Mouse (Mus musculus): ENCODE data around the gene Timm13. TPM values are rescaled to one million over a fixed set of nuclear protein-coding genes. Genes with fewer than 3 reads are reported as not detected.

Gene Timm13
- polyA plus RNA-seq, 1 experiment from 2014 or later, result 233 TPM

DNA sequence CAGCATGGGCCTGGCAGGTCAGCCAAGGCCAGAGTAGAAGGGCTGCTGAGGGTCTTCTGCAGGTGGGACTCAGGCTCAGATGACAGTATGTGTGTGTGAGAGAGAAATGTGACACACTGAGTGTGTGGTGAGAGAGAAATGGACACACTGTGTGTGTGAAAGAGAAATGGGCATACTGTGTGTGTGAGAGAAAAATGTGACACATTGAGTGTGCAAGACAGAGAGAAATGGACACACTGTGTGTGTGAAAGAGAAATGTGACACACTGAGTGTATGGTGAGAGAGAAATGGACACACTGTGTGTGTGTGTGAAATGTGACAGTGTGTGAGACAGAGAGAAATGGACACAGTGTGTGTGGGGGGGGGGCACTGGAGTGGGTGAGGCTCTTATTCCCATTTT lies 11.1 kb upstream of the Timm13 start:
- H3K4me2 ChIP-seq (replicated peaks; ENCODE audit: low read depth, low read length), result no peak overlapping the region
- no peak overlapping the region for H3K4me3 ChIP-seq (ENCODE audit: low read depth, low read length)
- DNase-seq (ENCODE audit: low spot score) (no peak), ATAC-seq (no peak)
- no peaks in the 10 kb centered on the region for H3K4me1 ChIP-seq (ENCODE audit: insufficient read depth, low read depth, low read length)
- no peak overlapping the region for H3K27ac ChIP-seq (ENCODE audit: low read length)
- H3K36me3 ChIP-seq (ENCODE audit: insufficient read depth, low read length), result no peaks in the 10 kb centered on the region
- no peak overlapping the region for H3K9ac ChIP-seq (replicated peaks; ENCODE audit: low read depth)
- no peaks in the 10 kb centered on the region for H3K27me3 ChIP-seq (replicated peaks; ENCODE audit: insufficient read depth, low read length)
- no peaks in the 10 kb centered on the region for H3K9me3 ChIP-seq (ENCODE audit: low read length)
- TF ChIP-seq CTCF (IDR thresholded peaks at IDR 0.05) (no peak), EP300 (IDR thresholded peaks at IDR 0.05) (no peak)

DNA sequence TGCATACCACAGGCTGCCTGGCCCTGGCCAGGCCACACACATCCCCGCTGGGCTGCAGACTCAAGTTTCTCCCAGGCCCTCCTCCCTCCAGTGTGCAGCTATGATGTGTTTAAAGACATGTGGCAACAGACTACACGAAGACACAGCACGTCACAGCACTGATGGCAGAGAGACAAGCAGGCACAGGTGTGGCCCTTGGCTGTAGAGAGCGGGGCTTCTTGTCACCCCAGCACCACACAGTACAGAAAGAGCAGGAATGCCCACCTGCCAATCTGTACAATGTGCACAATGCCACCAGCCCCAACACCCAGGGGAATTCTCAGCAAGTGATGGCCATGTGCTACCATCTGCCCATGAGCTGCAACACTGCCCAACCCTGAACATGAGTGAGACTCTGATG lies 10.6 kb upstream of the Timm13 start:
- Histone ChIP-seq H3K9ac (replicated peaks; ENCODE audit: low read depth) (no peak overlapping the region), H3K9me3 (ENCODE audit: low read length) (no peaks in the 10 kb centered on the region), H3K4me3 (ENCODE audit: low read depth, low read length) (no peak overlapping the region), H3K27me3 (replicated peaks; ENCODE audit: insufficient read depth, low read length) (no peaks in the 10 kb centered on the region), H3K36me3 (ENCODE audit: insufficient read depth, low read length) (no peaks in the 10 kb centered on the region), H3K4me2 (replicated peaks; ENCODE audit: low read depth, low read length) (no peak overlapping the region), H3K27ac (ENCODE audit: low read length) (no peak overlapping the region), H3K4me1 (ENCODE audit: insufficient read depth, low read depth, low read length) (no peaks in the 10 kb centered on the region)
- no peak for DNase-seq (ENCODE audit: low spot score)
- TF ChIP-seq CTCF (IDR thresholded peaks at IDR 0.05) (no peak), EP300 (IDR thresholded peaks at IDR 0.05) (no peak)
- no peak for ATAC-seq
- WGBS, result 90% methylated on average over 4 of the region's 4 CpGs

DNA sequence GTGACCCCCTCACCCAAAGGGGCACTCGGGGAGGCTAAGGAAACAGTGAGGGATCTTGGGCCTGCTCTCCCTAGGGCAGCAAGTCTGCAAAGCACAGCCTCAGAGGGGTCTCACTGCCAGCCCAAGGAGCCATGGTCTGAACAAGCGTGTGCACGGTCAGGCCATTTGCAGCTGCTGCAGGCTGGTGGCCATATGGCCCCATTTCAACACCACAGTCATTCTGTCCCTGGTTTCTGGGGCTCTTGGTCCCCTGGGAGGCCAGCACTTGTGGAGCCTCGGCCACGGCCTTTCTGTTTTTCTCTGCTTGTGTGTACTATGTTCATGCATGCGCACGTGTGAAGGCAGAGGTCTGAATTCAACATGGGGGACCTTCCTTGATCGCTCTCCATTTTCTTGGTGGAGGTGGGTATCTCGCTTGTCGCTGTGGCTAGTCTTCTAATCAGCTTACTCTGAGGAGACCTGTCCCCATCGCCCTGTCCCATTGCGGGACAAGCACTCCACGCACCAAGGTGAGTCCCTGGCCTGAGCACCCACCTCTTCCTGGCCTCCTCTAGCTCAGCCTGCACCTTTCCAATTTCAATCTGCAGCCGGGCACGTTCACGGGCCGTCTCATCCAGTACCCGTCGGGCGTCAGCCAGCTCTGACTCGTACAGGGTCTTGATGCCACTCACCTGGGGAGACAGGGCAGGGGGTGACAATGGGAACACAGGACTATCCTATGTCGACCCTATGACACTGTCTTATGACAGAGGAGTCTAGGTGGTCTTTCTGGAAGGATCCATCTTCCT lies 8.8 kb upstream of the Timm13 start:
- Histone ChIP-seq H3K9me3 (ENCODE audit: low read length) (no peaks in the 10 kb centered on the region), H3K27me3 (replicated peaks; ENCODE audit: insufficient read depth, low read length) (no peaks in the 10 kb centered on the region), H3K4me1 (ENCODE audit: insufficient read depth, low read depth, low read length) (no peaks in the 10 kb centered on the region), H3K9ac (replicated peaks; ENCODE audit: low read depth) (no peak overlapping the region), H3K36me3 (ENCODE audit: insufficient read depth, low read length) (no peaks in the 10 kb centered on the region), H3K27ac (ENCODE audit: low read length) (no peak overlapping the region), H3K4me2 (replicated peaks; ENCODE audit: low read depth, low read length) (no peak overlapping the region), H3K4me3 (ENCODE audit: low read depth, low read length) (no peak overlapping the region)
- no peak for ATAC-seq
- TF ChIP-seq CTCF (IDR thresholded peaks at IDR 0.05) (no peak), EP300 (IDR thresholded peaks at IDR 0.05) (no peak)
- 91% methylated on average over 22 of the region's 22 CpGs for WGBS
- no peak for DNase-seq (ENCODE audit: low spot score)

DNA sequence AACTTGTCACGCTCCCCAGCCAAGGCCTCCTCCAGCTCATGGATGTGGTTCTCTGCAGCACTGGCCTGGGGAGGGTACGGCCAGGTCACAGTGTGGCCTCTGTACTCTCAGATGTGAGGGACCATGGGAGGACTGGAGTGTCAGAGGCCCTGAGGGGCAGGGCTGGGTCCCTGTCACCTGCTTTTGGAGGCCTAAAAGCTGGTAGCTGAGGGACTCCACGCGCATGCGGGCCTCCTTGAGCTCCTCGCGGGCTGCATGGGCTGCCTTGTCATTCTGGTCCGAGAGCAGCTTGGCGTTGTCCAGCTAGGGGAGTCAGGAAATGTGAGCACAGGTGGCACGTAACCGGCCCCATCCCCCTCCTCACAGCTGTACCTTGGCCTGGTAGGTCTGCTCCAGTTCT lies 3.9 kb upstream of the Timm13 start:
- H3K27ac ChIP-seq (ENCODE audit: low read length), result no peak overlapping the region
- H3K27me3 ChIP-seq (replicated peaks; ENCODE audit: insufficient read depth, low read length), result no peaks in the 10 kb centered on the region
- no peak overlapping the region for H3K9ac ChIP-seq (replicated peaks; ENCODE audit: low read depth)
- no peaks in the 10 kb centered on the region for H3K36me3 ChIP-seq (ENCODE audit: insufficient read depth, low read length)
- H3K4me1 ChIP-seq (ENCODE audit: insufficient read depth, low read depth, low read length), result peaks cover 6% of the 10 kb centered on the region
- ATAC-seq, result no peak
- 86% methylated on average over 11 of the region's 11 CpGs for WGBS
- no peak for DNase-seq (ENCODE audit: low spot score)
- H3K4me2 ChIP-seq (replicated peaks; ENCODE audit: low read depth, low read length), result no peak overlapping the region
- no peak overlapping the region for H3K4me3 ChIP-seq (ENCODE audit: low read depth, low read length)
- TF ChIP-seq CTCF (IDR thresholded peaks at IDR 0.05), result no peak
- no peak for TF ChIP-seq EP300 (IDR thresholded peaks at IDR 0.05)
- H3K9me3 ChIP-seq (ENCODE audit: low read length), result no peaks in the 10 kb centered on the region

DNA sequence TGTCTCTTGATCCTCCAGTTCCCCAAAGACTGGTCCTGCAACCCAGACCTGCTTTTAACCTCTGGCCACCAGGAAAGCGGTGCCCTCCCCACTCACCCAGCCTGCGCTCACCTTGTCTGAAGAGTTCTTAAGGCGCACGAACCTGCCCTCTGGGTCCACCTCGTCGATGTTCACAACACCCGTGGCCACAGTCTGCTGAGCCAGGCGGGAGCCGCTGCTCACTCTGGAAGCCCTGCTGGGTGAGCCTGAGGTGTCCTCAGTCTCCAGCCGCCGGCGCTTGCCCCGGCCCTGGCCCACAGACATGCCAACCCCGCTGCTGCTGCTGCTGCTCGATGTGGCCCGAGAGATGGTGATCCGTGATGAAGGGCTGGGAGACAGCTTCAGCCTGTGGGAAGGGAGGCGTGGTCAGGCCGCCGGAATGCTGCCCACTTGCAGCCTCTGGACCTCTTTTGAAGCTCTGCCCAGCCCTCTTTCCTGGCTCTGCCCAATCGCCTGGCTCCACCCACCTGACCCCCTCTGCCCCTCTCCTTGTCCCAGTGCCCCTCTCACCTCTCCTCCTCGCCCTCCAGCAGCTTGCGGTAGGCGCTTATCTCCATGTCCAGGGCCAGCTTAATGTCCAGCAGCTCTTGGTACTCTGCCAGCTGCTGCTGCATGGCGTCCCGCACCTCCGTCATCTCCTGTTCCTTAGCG lies 3.4 kb upstream of the Timm13 start:
- Histone ChIP-seq H3K4me3 (ENCODE audit: low read depth, low read length) (no peak overlapping the region), H3K9ac (replicated peaks; ENCODE audit: low read depth) (no peak overlapping the region), H3K36me3 (ENCODE audit: insufficient read depth, low read length) (no peaks in the 10 kb centered on the region), H3K4me1 (ENCODE audit: insufficient read depth, low read depth, low read length) (peaks cover 10% of the 10 kb centered on the region), H3K4me2 (replicated peaks; ENCODE audit: low read depth, low read length) (no peak overlapping the region), H3K9me3 (ENCODE audit: low read length) (no peaks in the 10 kb centered on the region), H3K27ac (ENCODE audit: low read length) (no peak overlapping the region), H3K27me3 (replicated peaks; ENCODE audit: insufficient read depth, low read length) (no peaks in the 10 kb centered on the region)
- DNase-seq (ENCODE audit: low spot score) (no peak), ATAC-seq (no peak)
- 79% methylated on average over 27 of the region's 28 CpGs for WGBS
- no peak for TF ChIP-seq CTCF (IDR thresholded peaks at IDR 0.05)
- no peak for TF ChIP-seq EP300 (IDR thresholded peaks at IDR 0.05)

DNA sequence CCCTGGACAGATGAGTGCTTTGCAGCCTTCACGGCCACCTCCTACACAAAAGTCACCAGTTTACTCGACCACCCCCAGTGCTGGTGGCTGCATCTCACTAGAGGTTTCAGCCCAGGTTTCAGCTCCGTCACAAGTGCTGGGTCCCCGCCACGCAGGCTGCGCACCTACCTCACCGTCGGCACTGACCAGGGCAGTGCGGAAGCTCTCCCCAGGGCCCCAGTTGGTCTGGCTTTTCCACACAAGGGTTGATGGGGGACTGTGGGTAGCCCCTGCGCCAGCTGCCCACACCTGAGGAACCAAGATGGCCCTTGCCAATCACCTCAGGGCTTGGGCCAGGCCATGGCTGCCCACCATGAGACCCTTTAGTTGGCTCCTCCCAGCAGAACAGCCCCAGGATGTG lies 2.5 kb upstream of the Timm13 start:
- Histone ChIP-seq H3K27me3 (replicated peaks; ENCODE audit: insufficient read depth, low read length) (no peaks in the 10 kb centered on the region), H3K4me3 (ENCODE audit: low read depth, low read length) (no peak overlapping the region), H3K27ac (ENCODE audit: low read length) (no peak overlapping the region), H3K4me2 (replicated peaks; ENCODE audit: low read depth, low read length) (no peak overlapping the region), H3K4me1 (ENCODE audit: insufficient read depth, low read depth, low read length) (peaks cover 10% of the 10 kb centered on the region), H3K9ac (replicated peaks; ENCODE audit: low read depth) (no peak overlapping the region), H3K36me3 (ENCODE audit: insufficient read depth, low read length) (no peaks in the 10 kb centered on the region), H3K9me3 (ENCODE audit: low read length) (no peaks in the 10 kb centered on the region)
- DNase-seq (ENCODE audit: low spot score), result no peak
- WGBS, result 92% methylated on average over 10 of the region's 10 CpGs
- ATAC-seq, result no peak
- TF ChIP-seq EP300 (IDR thresholded peaks at IDR 0.05) (no peak), CTCF (IDR thresholded peaks at IDR 0.05) (no peak)

All from lung, postnatal 0 days (tissue).